Mouse (Mus musculus): ENCODE data around the gene Shq1. TPM values are rescaled to one million over a fixed set of nuclear protein-coding genes. Genes with fewer than 3 reads are reported as not detected.

Shq1 gene
- polyA plus RNA-seq, 2 experiments: 5.8 to 8.7 TPM

DNA sequence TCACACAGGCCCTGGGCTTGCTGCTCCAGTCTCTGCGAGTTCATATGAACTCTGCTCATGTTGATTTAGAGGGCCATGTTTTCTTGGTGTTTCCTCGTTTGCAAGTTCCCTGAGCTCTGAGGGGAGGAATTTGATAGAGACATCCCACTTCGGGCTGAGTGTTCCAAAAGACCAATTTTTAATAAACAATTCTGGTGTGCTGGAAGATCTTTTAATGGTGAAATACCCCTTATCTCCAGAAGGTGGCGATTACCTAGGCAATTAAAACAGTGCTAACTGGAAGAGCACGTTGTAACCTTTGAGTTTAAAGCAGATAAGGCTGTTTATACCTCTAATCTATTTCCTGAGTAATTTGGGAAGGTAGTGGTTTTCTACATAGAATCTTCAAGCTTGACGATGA, 4.0 kb upstream of the Shq1 start:
- no peak overlapping the region for H3K27ac ChIP-seq
- 13% methylated on average over 6 of the region's 6 CpGs for WGBS (ENCODE audit: insufficient replicate concordance)

DNA sequence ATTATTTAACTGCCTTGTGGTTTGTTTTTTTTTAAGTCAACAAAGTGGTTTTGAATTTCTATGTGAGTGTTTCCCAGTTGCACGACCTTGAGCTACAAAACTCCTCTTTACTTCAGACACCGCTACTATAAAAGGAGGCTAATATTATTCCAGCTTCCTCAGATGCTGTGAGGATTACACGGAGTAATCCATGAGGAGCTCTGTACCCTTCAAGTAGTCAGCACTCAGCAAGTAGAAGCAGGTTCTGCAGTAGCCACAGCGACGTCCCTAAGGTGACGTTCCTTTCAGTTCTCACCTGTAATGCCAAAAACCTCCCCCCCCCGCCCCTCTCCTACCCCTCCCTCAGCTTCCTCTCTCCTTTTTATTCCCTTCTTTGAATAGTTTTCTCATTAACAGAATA, 444 bp upstream of the Shq1 start:
- Histone ChIP-seq H3K9ac (replicated peaks) (no peak overlapping the region), H3K4me3 (ENCODE audit: insufficient read depth in 1 of 2, low read depth in 2 of 2, low read length in 2 of 2) (peak overlapping the region in 1 of 2 experiments; percentile 95; a peak in 2 of 4 replicates), H3K27me3 (ENCODE audit: control insufficient read depth, insufficient read depth, low read length) (no peaks in the 10 kb centered on the region), H3K9me3 (ENCODE audit: control insufficient read depth, low read length) (no peaks in the 10 kb centered on the region), H3K36me3 (replicated peaks; ENCODE audit: control insufficient read depth, insufficient read depth, low read depth) (no peaks in the 10 kb centered on the region), H3K4me2 (ENCODE audit: low read depth) (peak overlapping the region; percentile 81), H3K27ac (no peak overlapping the region), H3K4me1 (replicated peaks; ENCODE audit: control insufficient read depth in 2 of 2, insufficient read depth in 2 of 2, low read length in 1 of 2) (peaks cover 9% of the 10 kb centered on the region in 2 experiments; a peak in 3 of 4 replicates)
- DNase-seq (ENCODE audit: low read depth in 3 of 3, low spot score in 3 of 3): no peak
- no peak for TF ChIP-seq EP300 (IDR thresholded peaks at IDR 0.05; ENCODE audit: low read depth)
- no peak for TF ChIP-seq CTCF (IDR thresholded peaks at IDR 0.05; ENCODE audit: low read depth)
- 7% methylated on average over 7 of the region's 7 CpGs for WGBS (ENCODE audit: insufficient replicate concordance)
- ATAC-seq (ENCODE audit: insufficient read depth): no peak

More for the DNA sequence above, 4.0 kb upstream of the Shq1 start:
- TF ChIP-seq EP300 (IDR thresholded peaks at IDR 0.05; ENCODE audit: low read depth): no peak
- TF ChIP-seq CTCF (IDR thresholded peaks at IDR 0.05; ENCODE audit: low read depth): peak; percentile 47; the same call in 1 of the 2 replicates
- Histone ChIP-seq H3K4me1 (replicated peaks; ENCODE audit: control insufficient read depth in 2 of 2, insufficient read depth in 2 of 2, low read length in 1 of 2) (peaks cover 2 to 4% of the 10 kb centered on the region in 2 experiments; a peak in 3 of 4 replicates), H3K4me3 (ENCODE audit: insufficient read depth in 1 of 2, low read depth in 2 of 2, low read length in 2 of 2) (no peak overlapping the region), H3K9ac (replicated peaks) (no peak overlapping the region), H3K4me2 (ENCODE audit: low read depth) (no peak overlapping the region), H3K27me3 (ENCODE audit: control insufficient read depth, insufficient read depth, low read length) (no peaks in the 10 kb centered on the region), H3K36me3 (replicated peaks; ENCODE audit: control insufficient read depth, insufficient read depth, low read depth) (no peaks in the 10 kb centered on the region), H3K9me3 (ENCODE audit: control insufficient read depth, low read length) (no peaks in the 10 kb centered on the region)
- DNase-seq (ENCODE audit: low read depth in 3 of 3, low spot score in 3 of 3) (peak; percentile 6 to 26 (median 26)), ATAC-seq (ENCODE audit: insufficient read depth) (no peak)

DNA sequence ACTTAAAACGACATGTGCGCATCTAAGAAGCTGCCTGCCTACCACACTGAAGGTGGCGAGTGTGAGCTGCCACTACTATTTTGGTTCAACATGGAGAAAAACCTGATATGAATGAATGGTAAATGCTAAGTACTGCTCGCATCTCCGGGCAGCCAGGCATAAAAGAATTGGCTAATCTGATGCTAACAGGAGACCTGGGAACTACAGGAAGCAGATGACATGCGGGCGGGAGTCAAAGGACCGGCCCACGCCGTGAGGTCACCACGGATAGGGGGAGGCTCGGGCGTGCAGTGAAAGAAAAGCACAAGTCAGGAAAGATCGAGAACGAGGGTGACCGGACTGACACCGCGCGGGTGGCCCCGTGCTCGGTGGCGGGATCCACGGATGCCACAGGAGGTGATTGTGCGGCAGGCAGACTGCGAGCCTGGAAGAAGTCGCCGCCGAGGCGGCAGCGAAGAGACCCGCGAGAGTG, 551 bp downstream of the Shq1 start:
- Histone ChIP-seq H3K9me3 (ENCODE audit: control insufficient read depth, low read length) (no peaks in the 10 kb centered on the region), H3K27ac (peak overlapping the region; percentile 36), H3K4me2 (ENCODE audit: low read depth) (peak overlapping the region; percentile 81), H3K4me1 (replicated peaks; ENCODE audit: control insufficient read depth in 2 of 2, insufficient read depth in 2 of 2, low read length in 1 of 2) (peaks cover 9% of the 10 kb centered on the region in 2 experiments; a peak in 3 of 4 replicates), H3K4me3 (ENCODE audit: insufficient read depth in 1 of 2, low read depth in 2 of 2, low read length in 2 of 2) (peak overlapping the region; percentile 83 to 95), H3K36me3 (replicated peaks; ENCODE audit: control insufficient read depth, insufficient read depth, low read depth) (no peaks in the 10 kb centered on the region), H3K9ac (replicated peaks) (peak overlapping the region; percentile 79), H3K27me3 (ENCODE audit: control insufficient read depth, insufficient read depth, low read length) (no peaks in the 10 kb centered on the region)
- peak; percentile 11; the same call in 1 of the 2 replicates for TF ChIP-seq CTCF (IDR thresholded peaks at IDR 0.05; ENCODE audit: low read depth)
- peak; percentile 8; the same call in 1 of the 2 replicates for TF ChIP-seq EP300 (IDR thresholded peaks at IDR 0.05; ENCODE audit: low read depth)
- peak; percentile 85 for ATAC-seq (ENCODE audit: insufficient read depth)
- 1% methylated on average over 32 of the region's 32 CpGs for whole genome bisulfite sequencing (ENCODE audit: insufficient replicate concordance)
- DNase-seq (ENCODE audit: low read depth in 3 of 3, low spot score in 3 of 3): peak; percentile 55 to 63 (median 60)

GRCm38 (mm10) chr6:100668858-100669257, 2.1 kb downstream of the Shq1 start:
- no peak overlapping the region for H3K4me2 ChIP-seq (ENCODE audit: low read depth)
- H3K4me3 ChIP-seq (ENCODE audit: insufficient read depth in 1 of 2, low read depth in 2 of 2, low read length in 2 of 2): no peak overlapping the region
- H3K4me1 ChIP-seq (replicated peaks; ENCODE audit: control insufficient read depth in 2 of 2, insufficient read depth in 2 of 2, low read length in 1 of 2): peaks cover 9% of the 10 kb centered on the region in 2 experiments; a peak in 3 of 4 replicates
- H3K27ac ChIP-seq: no peak overlapping the region
- H3K27me3 ChIP-seq (ENCODE audit: control insufficient read depth, insufficient read depth, low read length): no peaks in the 10 kb centered on the region
- H3K9me3 ChIP-seq (ENCODE audit: control insufficient read depth, low read length): no peaks in the 10 kb centered on the region
- H3K36me3 ChIP-seq (replicated peaks; ENCODE audit: control insufficient read depth, insufficient read depth, low read depth): peaks cover 5% of the 10 kb centered on the region
- no peak for ATAC-seq (ENCODE audit: insufficient read depth)
- DNase-seq (ENCODE audit: low read depth in 3 of 3, low spot score in 3 of 3): no peak
- H3K9ac ChIP-seq (replicated peaks): no peak overlapping the region
- 27% methylated on average over 2 of the region's 2 CpGs for WGBS (ENCODE audit: insufficient replicate concordance)
- TF ChIP-seq CTCF (IDR thresholded peaks at IDR 0.05; ENCODE audit: low read depth) (no peak), EP300 (IDR thresholded peaks at IDR 0.05; ENCODE audit: low read depth) (no peak)

- 80% methylated on average over 8 of the region's 8 CpGs for WGBS (ENCODE audit: insufficient replicate concordance)
- DNase-seq (ENCODE audit: low read depth in 3 of 3, low spot score in 3 of 3) (no peak), ATAC-seq (ENCODE audit: insufficient read depth) (no peak)
- Histone ChIP-seq H3K36me3 (replicated peaks; ENCODE audit: control insufficient read depth, insufficient read depth, low read depth) (peaks cover 9% of the 10 kb centered on the region), H3K4me3 (ENCODE audit: insufficient read depth in 1 of 2, low read depth in 2 of 2, low read length in 2 of 2) (no peak overlapping the region), H3K9ac (replicated peaks) (0 out of 2 replicates have a peak overlapping the region, but pooled peaks have one; percentile 3), H3K27me3 (ENCODE audit: control insufficient read depth, insufficient read depth, low read length) (no peaks in the 10 kb centered on the region), H3K27ac (no peak overlapping the region), H3K4me2 (ENCODE audit: low read depth) (no peak overlapping the region), H3K9me3 (ENCODE audit: control insufficient read depth, low read length) (no peaks in the 10 kb centered on the region), H3K4me1 (replicated peaks; ENCODE audit: control insufficient read depth in 2 of 2, insufficient read depth in 2 of 2, low read length in 1 of 2) (peaks cover 9% of the 10 kb centered on the region in 2 experiments; a peak in 3 of 4 replicates)
- TF ChIP-seq CTCF (IDR thresholded peaks at IDR 0.05; ENCODE audit: low read depth): no peak
- no peak for TF ChIP-seq EP300 (IDR thresholded peaks at IDR 0.05; ENCODE audit: low read depth)
Measured at GRCm38 (mm10) chr6:100667644-100668043, 3.3 kb downstream of the Shq1 start.
